Mouse (Mus musculus) cerebellum, postnatal 10 days (tissue): ENCODE data around the gene Radil.

Experiments used
- DNase-seq, 2 experiments: peaks; one replicate each; pipeline ENCODE4 v3.0.0; 2021; ENCODE audit warnings: mixed read lengths in 2 of 2

Radil gene

DNA sequence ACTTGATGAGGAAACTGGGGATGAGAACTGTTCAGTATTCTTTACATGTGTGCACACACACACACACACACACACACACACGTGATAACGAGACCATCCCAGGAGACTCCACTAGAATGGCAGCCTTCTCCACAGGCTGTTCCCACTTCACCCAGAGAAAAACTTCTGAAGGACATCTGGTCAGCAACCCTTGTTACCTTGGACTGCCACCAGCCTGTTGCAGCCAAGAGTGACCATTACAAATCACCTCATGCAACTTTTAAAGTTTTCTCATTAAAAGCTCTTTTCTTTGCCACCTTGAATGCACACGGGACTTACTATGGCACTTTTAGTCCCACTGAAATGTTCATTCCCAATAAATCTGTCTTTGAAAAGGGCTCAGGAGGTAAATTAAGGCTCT is 13.6 kb downstream of the Radil start:
- no peak for DNase-seq

DNA sequence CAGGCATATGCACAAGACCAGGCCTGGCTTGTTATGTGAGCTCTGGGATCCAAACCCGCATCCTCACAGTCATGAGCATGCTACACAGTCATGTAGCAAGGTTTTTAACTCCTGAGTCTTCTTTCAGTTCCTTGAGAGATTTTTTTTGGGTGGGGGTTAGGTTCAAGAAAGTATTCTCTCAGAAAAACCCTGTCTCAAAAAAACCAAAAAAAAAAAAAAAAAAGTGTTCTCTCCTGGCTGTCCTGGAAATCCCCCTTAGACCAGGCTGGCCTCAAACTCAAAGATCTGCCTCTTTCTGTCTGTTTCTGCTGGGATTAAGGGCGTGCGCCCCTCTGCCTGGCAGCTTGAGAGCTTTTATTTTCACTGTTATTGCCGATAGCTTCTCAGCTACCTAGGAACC is 15.5 kb downstream of the Radil start:
- no peak for DNase-seq

DNA sequence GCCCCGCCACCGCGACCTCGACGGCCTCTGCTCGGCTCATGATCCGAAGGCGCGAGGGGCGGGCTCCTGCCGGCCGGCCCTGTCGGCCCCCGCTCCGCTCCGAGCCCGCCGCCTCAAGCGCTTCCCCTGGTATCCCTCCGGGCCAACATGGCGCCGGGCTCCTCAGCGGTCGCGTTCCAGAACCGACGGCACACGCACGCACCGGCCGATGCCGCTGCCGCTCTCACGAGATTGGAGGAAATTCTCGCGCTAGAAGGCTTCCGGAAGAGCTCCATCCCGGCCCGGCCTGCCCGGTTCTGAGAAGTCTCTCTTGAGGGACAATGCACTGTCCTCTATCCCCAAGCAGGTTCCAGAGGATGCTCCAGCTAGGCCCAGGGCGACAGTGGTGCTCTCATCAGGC is 21.0 kb downstream of the Radil start, which contains the start of gene Papolb:
Papolb (minus strand) TSS at position 162 of the 400 bp plus-strand sequence.
- no peak for DNase-seq

DNA sequence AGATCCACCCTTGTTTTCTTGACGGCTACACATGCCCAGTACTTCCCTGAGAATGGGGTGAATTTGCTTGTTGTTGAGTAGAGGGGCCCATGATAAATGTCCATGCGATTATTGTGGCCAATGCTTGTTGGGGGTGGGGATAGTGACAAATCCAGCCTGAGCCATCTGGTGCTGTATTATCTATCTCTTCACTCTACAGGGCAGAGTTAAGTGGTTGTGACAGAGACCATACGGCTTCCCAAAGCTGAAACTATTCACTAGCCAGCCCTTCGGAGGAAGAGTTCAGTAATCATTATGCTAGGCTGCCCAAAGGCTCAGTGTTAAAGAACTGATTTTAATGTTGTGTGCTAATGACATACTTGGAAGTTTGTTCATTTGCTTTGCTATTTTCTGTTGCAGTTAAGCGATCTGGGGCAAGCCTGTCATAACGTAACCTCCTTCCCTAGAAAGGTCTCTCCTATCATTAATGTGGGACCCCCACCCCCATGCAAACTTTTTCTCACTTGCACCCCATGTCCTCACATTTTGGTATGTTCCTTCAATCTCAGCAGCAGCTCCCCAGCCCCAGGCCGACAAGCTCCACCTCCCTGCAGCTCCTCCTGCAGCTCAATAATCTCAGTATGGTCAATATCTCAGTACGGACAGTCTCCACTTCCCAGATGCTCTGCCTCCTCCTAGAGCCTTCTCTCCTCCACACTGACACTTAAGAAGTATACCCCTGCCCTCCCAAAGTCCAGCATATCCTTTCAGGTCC is 26.0 kb downstream of the Radil start:
- peak; percentile 87 to 88 for DNase-seq

DNA sequence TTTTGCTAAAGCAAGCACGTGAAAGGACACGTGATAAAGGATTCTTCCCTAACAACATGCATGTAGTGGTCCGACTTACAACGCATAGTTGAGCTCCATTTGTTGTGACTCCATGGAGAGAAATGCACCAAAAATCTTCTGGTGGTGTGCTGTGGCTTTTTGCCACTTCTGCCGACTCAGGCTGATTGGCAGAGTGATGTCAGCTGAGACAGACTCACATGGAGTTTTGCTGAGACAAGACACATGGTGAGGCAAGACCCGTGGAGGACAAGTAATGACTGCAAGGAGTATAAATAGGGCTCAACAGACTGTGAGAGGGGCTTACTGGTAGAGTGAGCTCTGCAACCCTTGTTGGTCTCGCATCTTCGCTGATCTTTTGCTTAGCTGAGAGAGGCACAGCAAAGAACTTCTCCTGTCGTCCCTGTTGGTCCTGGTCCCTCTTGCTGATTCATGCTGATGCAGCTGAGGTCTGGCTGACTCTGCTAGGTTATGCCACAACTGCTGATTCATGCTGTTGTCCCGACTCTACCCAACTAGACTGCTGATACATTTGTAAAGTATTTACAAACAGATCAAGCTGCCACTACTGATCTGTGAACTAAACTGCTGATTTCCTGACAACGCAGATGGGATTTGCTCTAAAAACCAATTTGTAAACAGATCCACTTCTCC is 29.6 kb downstream of the Radil start:
- DNase-seq, result no peak

DNA sequence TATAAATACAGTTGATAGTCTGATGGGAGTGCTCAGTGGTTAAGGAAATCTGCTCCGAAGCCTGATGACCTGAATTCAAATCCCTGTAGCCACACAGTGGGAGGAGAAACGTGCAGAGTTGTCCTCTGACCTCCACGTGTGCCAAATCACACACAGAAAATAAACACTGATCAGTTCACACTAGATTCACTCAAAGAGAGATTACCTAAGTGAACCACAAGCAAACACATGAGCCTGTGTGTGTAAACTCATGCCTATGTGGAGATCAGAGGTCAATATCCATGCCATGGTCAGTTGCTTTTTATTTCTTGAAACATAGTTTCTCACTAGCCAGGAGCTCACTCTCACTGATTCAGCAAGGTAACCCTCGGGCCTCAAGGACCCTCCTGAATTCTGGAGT is 30.5 kb downstream of the Radil start:
- no peak for DNase-seq

DNA sequence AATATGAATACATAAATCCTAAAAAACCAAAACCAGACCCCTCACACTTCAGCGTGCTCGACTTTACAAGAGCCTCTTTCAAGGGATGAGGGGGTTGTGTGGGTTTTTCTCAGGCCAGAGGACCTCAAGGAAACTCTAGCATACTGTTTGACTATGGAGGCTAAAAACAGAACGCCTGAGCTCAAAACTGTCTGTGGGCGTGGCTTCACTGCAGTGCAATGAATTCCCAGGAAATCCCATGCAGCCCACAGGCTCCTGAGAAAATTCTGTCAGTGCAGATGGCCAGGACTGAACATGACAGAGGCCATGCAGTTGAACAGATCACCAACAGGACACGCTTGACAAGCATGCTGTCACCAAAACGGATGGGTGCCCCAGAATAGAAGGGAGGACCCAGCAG is 31.9 kb downstream of the Radil start:
- no peak for DNase-seq

DNA sequence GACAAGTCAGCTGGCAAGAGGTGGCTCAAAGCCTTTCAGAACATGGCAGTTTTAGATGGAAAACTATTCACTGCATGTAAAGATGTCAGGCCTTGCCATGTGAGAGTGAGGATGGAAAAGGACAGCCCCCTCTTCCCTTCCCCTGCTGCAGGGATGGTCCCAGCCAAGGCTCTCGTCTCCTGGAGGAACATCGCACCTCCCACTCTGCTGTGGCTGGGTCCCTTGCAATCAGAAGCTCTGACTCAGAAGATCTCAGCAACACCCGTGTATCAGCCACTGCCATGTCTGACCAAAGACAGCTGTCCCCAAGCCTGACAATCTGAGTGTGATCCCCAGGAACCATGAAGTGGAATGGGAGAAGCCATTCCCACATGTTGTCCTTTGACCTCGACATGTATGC is 38.8 kb downstream of the Radil start:
- DNase-seq, result no peak

DNA sequence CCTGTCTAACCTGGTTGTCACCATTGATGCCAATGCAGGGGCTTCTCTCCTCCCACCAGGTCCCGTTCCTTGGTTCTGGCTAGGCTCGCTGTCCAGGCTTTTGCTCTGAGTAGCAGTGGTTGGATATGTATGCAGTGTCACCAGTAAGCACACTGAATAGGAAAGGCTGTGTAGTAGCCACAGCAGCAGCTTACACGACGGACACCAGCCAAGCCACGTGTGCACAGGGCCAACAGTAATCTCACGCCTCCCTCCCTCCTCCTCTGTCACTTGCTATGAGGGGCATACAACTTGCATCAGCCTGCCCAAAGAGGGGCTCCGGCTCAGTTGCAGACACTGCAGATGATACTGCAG is 40.9 kb downstream of the Radil start:
- peak; percentile 64 to 70 for DNase-seq

DNA sequence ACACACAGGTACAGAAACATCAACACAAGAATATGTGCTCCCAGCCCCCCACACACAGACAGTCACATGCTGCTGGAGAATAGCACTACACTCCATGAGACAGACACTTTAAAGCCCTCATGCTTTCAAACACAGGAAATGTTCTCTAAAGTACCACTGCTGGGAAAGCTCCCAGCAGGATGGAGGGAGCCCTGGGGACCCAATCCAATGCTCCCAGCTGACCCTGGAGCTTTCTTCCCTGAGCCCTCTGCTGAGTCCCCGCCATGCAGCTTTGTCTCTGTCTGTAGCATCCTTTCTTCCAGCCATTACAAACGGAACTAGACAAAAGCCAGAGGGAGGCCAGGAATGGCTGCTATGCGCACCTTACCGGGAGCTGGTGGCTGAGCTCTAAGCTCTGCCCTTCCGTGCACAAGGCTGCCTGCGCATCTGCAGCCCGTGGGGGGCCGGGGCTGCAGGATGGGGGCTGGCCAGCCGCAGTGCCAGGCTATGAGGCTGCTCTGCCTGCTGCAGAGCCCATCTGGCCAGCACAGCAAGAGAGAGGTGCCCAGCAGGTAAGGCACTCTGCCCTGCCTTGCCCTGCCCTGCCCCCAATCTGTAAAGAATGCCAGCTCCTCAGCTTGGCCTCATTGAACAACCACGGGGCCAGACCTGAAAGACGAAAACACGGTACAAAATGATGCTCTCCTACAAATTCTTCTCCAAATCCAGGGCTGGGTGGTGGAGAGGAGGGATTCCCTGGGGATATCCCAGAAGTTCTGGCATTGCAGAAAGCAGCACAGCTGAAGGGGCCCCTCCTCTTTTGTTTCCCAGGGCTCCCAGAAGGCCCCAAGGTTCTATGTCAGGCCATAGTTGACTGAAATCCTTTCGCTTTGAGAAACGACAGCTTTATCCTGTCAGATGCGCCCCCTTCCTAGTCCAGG is 41.5 kb downstream of the Radil start:
- DNase-seq, result peak; percentile 91 to 92

DNA sequence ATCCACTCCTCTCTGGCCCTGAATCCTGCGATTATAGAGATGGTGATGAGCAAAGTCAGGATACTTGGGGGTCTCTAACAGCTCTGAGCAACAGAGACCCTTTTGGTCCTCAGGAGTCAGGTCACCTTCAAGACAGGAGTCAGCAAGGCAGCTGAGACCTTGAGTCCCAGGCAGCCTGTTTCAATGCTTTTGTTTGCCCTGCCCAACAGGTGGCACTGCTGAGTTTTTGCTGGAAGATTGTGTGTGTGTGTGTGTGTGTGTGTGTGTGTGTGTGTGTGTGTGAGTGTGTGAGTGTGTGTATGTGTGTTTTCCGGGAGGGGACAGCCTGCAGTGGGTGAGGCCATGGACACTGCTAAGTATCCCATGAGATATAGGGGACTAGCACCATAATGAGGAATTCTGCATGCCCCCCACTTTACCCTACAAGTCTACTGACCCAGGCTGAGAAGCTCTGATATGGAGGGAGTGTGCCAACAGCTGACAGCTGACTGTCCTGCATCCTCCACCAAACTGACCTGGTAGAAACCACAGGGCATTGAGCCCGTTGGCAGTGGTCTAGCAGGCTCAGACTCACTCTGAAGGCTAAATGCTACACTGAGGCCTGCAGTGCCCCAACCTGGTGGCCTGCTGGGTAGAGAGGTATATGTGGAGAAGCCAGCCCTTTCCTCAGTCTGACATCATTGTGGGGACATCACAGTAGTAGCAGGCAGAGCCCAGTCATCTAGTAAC is 45.0 kb downstream of the Radil start:
- DNase-seq, result peak; percentile 58 to 60

DNA sequence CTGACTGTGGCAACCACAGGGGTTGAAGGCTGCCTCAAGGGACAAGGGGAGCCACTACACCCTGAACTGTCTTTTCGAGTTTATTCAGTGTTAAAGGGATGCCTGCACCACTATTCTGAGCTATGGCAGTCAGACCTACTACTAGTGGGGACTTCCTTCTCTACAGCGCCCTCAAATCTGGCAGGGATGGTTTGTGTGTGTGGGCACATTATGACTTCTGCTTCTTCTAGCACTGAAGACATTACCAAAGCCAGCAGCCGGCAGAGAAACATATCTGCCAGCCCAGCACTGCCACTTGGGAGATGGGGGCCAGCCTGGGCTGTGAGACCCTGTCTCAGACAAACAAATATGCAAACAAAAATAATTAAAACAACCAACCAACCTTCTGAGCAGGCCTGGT is 46.7 kb downstream of the Radil start:
- no peak for DNase-seq

DNA sequence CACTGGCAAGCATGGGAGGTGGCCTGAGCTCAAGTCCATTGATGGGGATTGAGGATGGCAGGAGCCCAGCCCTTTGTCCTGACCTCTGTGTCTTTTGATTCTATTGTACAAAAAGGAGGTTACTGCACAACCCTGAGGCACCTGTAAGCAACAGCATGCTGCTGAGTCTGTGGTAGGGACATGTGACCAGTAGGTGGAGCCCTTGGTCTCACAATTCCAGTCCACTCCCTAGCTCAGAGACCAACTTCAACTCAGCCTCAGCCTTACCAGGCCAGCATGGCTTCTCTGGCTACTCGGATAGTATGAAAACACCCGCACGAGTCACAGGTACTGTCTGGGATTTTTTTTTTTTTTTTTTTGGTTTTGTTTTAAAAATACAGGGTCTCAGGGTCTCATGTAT is 48.5 kb downstream of the Radil start:
- peak; percentile 94 for DNase-seq

DNA sequence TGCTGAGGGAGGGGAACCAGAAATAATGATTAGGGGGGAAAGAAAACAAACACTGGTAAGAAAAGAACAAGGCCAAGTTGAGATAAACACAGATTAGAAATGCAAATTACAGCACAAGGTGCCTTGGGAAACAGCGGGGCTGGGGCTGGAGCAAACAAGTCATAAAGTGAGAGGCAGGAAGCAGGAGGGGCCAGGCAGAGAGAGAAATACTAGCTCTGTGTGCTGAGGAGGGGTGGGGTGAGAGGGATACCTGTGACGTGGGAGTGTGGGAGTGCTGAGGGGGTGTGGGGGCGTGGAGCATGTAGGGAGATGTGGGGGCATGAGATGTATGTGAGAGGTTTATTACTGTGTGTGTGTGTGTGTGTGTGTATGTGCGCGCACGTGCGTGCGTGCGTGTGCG is 50.0 kb downstream of the Radil start:
- DNase-seq, result no peak

DNA sequence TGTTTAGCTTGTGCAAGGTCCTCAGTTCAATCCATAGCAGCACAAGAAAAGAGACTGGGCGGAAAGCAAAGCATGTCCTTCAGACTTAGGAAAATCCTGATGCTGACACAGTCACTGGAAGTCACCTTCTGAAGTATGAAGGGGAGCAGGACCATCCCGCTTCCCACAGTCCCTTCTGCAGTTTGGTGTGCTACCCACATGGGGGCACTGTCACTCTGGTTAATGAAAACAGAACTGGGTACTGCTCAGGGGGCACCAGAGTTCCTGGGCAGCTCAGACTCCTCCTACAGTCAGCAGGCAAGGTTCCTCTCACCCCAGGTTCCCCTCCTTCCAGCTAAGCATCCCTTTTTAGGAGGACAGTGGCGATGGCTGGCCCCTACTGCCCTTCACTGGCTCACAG is 51.9 kb downstream of the Radil start:
- peak; percentile 80 to 83 for DNase-seq

DNA sequence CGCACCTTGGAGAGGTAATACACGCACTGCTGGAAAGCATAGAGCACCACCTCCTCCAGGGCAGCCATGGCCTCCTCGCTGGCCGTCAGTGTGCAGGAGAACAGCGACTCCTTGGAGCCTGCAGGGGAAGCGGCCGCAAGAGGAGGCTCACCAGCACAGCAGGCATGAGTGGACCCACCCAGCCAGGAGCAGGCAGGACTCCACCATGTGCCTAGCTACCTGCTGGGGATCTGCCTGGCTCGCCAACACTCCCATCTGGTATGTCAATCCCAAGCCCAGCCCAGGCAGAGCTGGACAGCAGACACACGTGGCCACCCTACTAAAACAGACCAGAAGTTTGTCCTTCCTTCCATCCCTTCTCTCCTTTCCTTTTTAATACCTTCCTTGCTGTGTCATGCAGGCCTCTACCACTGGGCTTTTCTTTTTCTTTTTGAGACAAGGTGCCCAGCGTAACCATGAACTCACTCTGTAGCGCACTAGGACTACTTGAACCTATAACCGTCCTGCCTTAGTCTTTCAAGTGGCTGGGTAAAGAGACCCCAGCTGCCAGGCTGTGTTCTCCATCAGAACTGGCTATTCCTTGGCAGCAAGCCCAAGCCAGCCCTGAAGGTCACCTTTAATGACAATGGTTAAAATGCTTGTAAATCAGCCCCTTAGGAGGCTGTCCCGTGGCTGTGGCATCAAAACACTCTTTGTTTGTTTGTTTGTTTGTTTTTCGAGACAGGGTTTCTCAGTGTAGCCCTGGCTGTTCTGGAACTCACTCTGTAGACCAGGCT is 55.4 kb downstream of the Radil start:
- DNase-seq, result peak; percentile 75 to 84

DNA sequence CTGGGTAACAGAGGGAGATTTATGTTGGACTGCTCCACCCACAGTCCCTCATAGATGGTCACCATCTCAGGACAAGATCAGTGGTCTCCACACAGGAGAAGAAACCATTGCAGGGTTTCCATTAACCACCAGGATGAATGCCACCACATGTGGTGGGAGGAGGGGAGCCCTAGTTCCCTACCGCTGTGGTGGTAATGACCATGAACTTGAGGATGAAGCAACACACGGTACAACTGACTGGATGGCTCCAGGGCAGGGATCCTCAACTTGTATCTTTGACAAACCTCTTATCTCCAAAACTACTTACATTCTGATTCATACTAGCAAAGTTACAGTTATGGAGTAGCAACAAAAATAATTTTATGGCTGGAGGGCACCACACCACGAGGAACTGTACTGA is 57.6 kb downstream of the Radil start:
- DNase-seq, result no peak

DNA sequence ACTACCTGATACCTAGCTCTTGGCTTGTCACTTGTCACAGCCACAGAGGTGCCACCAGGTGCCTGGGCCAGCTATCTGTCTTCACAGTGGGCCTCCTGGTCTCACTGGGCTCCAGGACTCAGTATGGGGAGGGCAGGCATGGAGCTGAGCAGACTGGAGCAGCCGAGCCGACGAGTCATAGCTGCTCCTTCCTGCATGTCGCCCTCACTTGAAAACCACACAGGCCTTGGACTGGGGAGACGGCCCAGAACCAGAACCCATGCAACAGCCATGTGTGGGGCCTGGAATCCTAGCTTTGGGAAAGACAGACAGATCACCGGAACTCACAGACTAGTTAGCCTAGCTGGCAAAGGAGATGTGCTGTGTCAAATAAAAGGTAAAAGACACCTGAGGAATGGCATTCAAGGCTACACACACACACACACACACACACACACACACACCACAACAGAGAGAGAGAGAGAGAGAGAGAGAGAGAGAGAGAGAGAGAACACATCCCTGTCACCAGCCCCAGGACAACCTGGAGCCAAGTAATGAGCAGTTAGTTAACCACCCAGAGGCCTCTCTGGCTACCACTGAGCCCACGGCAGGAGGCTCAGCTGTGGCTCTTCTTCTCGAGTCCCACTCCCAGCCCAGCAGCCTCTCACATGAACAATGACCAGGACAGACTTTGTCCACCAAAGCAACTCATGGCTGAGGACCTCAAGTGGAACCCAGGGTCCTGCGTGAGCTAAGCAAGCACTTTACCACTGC is 60.8 kb downstream of the Radil start:
- no peak for DNase-seq

DNA sequence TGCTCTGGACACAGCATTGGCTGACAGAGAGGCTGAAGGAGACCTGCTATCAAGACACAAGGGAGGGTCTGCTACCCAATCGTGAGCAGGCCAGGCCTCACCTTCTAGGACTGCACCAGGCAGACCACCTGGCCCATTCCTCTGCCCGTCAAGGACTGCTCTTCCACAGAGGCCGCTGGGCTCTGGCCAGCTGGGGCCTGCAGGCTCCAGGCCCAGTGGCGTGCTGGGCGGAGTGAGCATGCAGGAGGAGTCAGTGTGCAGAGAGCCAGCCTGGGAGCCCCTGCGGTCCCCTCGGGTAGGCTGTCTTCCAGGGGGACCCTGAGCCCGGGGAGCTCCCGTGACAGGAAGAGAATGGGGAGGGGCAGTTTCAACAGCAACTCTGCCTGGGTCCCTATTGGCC is 64.2 kb downstream of the Radil start:
- DNase-seq, result peak in 1 of 2 experiments; percentile 59

DNA sequence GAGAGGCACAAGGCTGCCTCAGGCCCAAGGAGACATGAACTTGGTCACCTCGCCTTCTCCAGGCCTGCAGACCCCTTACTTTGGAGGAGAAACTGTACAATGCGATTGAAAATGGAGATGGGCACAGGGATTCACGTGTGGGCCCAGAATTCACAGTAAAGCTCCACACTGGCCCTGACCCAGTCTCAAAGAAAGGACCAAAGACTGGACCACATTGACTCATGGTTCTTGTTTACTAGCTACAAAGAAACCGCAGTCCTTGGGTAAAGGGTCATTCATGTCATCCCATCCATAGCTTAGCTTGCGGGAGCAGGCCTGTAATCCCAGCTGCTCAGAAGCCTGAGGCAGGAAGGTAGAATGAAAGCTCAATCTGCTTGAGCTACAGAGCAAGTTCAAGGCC is 67.3 kb downstream of the Radil start:
- no peak for DNase-seq

DNA sequence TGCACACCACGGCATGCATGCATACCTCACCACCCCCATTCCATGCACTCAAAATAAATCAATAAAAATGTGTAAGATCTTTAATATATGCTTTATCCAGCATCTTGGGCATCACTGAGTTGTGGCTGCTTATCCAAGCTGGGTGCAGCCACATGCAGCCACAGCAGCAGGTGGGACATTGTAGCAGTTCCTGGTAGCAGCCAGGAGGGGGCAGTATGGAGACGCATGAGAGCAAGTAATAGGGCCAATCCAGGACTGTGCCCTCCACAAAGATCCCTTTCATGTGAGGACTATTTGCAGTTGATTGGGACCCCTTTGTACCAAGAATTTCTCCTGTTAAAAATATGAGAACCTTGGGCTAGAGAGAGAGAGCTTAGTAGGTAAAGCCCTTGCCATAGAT is 68.4 kb downstream of the Radil start:
- DNase-seq, result no peak
